15 mouse cellular contexts compared by ENCODE assay signal in the genomic region with DNA sequence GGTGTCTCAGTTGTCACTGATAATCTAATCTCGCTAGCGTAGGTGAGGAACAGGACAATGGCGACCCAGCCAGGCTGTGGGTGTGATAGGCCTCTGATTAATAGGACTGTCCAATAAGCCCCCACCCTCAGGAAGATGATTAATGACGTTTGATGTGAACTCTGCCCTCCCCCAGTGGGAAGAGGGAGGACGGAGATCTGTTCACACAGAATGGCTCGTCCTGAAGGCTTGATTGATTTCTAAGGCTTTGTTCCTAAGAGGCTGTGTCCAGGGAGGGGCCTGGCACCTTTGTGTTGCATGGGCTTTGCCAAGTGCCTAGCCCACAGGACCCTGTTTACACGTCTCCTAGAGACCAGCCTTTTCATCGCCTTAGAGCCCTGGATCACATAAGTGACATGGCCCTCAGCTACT. TPM values are rescaled to one million over a fixed set of nuclear protein-coding genes. Genes with fewer than 3 reads are reported as not detected.
DNase-seq lines count a peak whose midpoint lies in the region; ATAC-seq and TF ChIP-seq lines count a peak whose summit lies in the region.
"Had no signal": no experiment of that assay in that cellular context is flagged by ENCODE, and none has a peak within 500 bp of the region (broad histone marks: within the 10 kb centered on the region; RNA-seq: fewer than 3 reads in every experiment).

No protein-coding gene starts in this region.

- no peak for TF ChIP-seq POLR2A in cerebellum, adult 2 months (IDR thresholded peaks at IDR 0.05; ENCODE audit: borderline replicate concordance, insufficient read depth, low read length)

- no peak for TF ChIP-seq CTCF in forebrain, postnatal 0 days (IDR thresholded peaks at IDR 0.05; ENCODE audit: low read depth)
- no peak for TF ChIP-seq CTCF in cerebellum, adult 2 months (IDR thresholded peaks at IDR 0.05; ENCODE audit: borderline replicate concordance, insufficient read depth, low read depth, low read length)

- no peak overlapping the region for H3K4me2 ChIP-seq in forebrain, embryonic 12.5 days
- no peak overlapping the region for H3K4me2 ChIP-seq in forebrain, embryonic 11.5 days (ENCODE audit: low read depth, low read length, severe bottlenecking)
- H3K4me2 ChIP-seq in forebrain, postnatal 0 days (ENCODE audit: low read depth) = no peak overlapping the region
- no peak overlapping the region for H3K4me2 ChIP-seq in neural tube, embryonic 13.5 days
- H3K4me2 ChIP-seq: embryonic facial prominence, embryonic 12.5 days had no signal

- no peaks in the 10 kb centered on the region for H3K36me3 ChIP-seq in forebrain, embryonic 12.5 days (replicated peaks)
- no peaks in the 10 kb centered on the region for H3K36me3 ChIP-seq in forebrain, embryonic 11.5 days (ENCODE audit: control insufficient read depth, insufficient read depth, low read length)
- no peaks in the 10 kb centered on the region for H3K36me3 ChIP-seq in forebrain, postnatal 0 days (ENCODE audit: insufficient read depth)
- no peaks in the 10 kb centered on the region for H3K36me3 ChIP-seq in neural tube, embryonic 13.5 days
- H3K36me3 ChIP-seq: embryonic facial prominence, embryonic 12.5 days; G1E had no signal

- 0 out of 2 replicates have a peak, but pooled peaks have one; percentile 30 for ATAC-seq in forebrain, embryonic 12.5 days (ENCODE audit: low FRiP score)
- ATAC-seq in forebrain, embryonic 11.5 days (replicated peaks; ENCODE audit: low FRiP score) = no peak
- ATAC-seq in forebrain, postnatal 0 days = 0 out of 2 replicates have a peak, but pooled peaks have one; percentile 16
- peak; percentile 84 for ATAC-seq in neural tube, embryonic 13.5 days (ENCODE audit: low read depth)
- ATAC-seq: activated CD4-positive, CD25-positive, alpha-beta regulatory T cell, adult 4 months had no signal

- H3K27me3 ChIP-seq in forebrain, embryonic 12.5 days = no peaks in the 10 kb centered on the region; the same call in 1 of the 2 replicates
- H3K27me3 ChIP-seq in forebrain, embryonic 11.5 days (ENCODE audit: control insufficient read depth, insufficient read depth, low read length) = no peaks in the 10 kb centered on the region
- H3K27me3 ChIP-seq in forebrain, postnatal 0 days (ENCODE audit: insufficient read depth, low read length) = no peaks in the 10 kb centered on the region
- no peaks in the 10 kb centered on the region for H3K27me3 ChIP-seq in neural tube, embryonic 13.5 days
- H3K27me3 ChIP-seq in cerebellum, adult 2 months (ENCODE audit: control insufficient read depth, insufficient read depth, low read length) = no peaks in the 10 kb centered on the region
- H3K27me3 ChIP-seq: embryonic facial prominence, embryonic 12.5 days had no signal

- H3K4me3 ChIP-seq in forebrain, embryonic 12.5 days (replicated peaks) = no peak overlapping the region
- H3K4me3 ChIP-seq in forebrain, embryonic 11.5 days (ENCODE audit: low read depth, low read length) = no peak overlapping the region
- H3K4me3 ChIP-seq in forebrain, postnatal 0 days (ENCODE audit: low read depth, low read length) = no peak overlapping the region
- H3K4me3 ChIP-seq in neural tube, embryonic 13.5 days = no peak overlapping the region
- H3K4me3 ChIP-seq in cerebellum, adult 2 months (replicated peaks; ENCODE audit: insufficient read depth, low read depth, low read length) = no peak overlapping the region
- H3K4me3 ChIP-seq: embryonic facial prominence, embryonic 12.5 days had no signal

- peaks cover 44% of the 10 kb centered on the region for H3K4me1 ChIP-seq in forebrain, embryonic 12.5 days
- H3K4me1 ChIP-seq in forebrain, embryonic 11.5 days (replicated peaks; ENCODE audit: control insufficient read depth, insufficient read depth, low read length) = peaks cover 13% of the 10 kb centered on the region; the same call in 1 of the 2 replicates
- H3K4me1 ChIP-seq in forebrain, postnatal 0 days (ENCODE audit: insufficient read depth) = peaks cover 7% of the 10 kb centered on the region
- H3K4me1 ChIP-seq in neural tube, embryonic 13.5 days (replicated peaks) = peaks cover 64% of the 10 kb centered on the region
- no peaks in the 10 kb centered on the region; the same call in 1 of the 2 replicates for H3K4me1 ChIP-seq in cerebellum, adult 2 months (ENCODE audit: control insufficient read depth, insufficient read depth, low read length)

- 27% methylated on average over 8 of the region's 8 CpGs for WGBS in forebrain, embryonic 12.5 days
- WGBS in forebrain, embryonic 11.5 days = 35% methylated on average over 8 of the region's 8 CpGs
- 37% methylated on average over 8 of the region's 8 CpGs for WGBS in forebrain, postnatal 0 days
- 12% methylated on average over 8 of the region's 8 CpGs for WGBS in neural tube, embryonic 13.5 days
- 72% methylated on average over 8 of the region's 8 CpGs for WGBS in cerebellum, adult 2 months

- H3K27ac ChIP-seq in forebrain, embryonic 12.5 days = no peak overlapping the region
- no peak overlapping the region for H3K27ac ChIP-seq in forebrain, embryonic 11.5 days (ENCODE audit: low read depth, low read length)
- H3K27ac ChIP-seq in forebrain, postnatal 0 days (ENCODE audit: low read depth, low read length) = no peak overlapping the region
- peak overlapping the region; percentile 74 for H3K27ac ChIP-seq in neural tube, embryonic 13.5 days (replicated peaks)
- no peak overlapping the region for H3K27ac ChIP-seq in cerebellum, adult 2 months (ENCODE audit: insufficient read depth, low read length)
- H3K27ac ChIP-seq: embryonic facial prominence, embryonic 12.5 days; liver, embryonic 14.5 days had no signal

- no peaks in the 10 kb centered on the region for H3K9me3 ChIP-seq in forebrain, embryonic 12.5 days
- H3K9me3 ChIP-seq in forebrain, embryonic 11.5 days (ENCODE audit: control insufficient read depth, low read length) = no peaks in the 10 kb centered on the region
- H3K9me3 ChIP-seq in forebrain, postnatal 0 days (ENCODE audit: low read length) = no peaks in the 10 kb centered on the region
- no peaks in the 10 kb centered on the region for H3K9me3 ChIP-seq in neural tube, embryonic 13.5 days
- H3K9me3 ChIP-seq: embryonic facial prominence, embryonic 12.5 days; G1E had no signal

- H3K9ac ChIP-seq in forebrain, embryonic 12.5 days = no peak overlapping the region
- no peak overlapping the region for H3K9ac ChIP-seq in forebrain, embryonic 11.5 days (ENCODE audit: low read length)
- H3K9ac ChIP-seq in forebrain, postnatal 0 days = no peak overlapping the region
- H3K9ac ChIP-seq in neural tube, embryonic 13.5 days = no peak overlapping the region
- H3K9ac ChIP-seq: embryonic facial prominence, embryonic 12.5 days; liver, embryonic 14.5 days had no signal

- no peak for DNase-seq in forebrain, embryonic 11.5 days (ENCODE audit: low spot score)
- no peak for DNase-seq in forebrain, postnatal 0 days
- peak; percentile 24 to 67 for DNase-seq in kidney, postnatal 36 days
- no peak for DNase-seq in cerebellum, adult 2 months
- no peak for DNase-seq in gastrocnemius, adult 18-20 months (ENCODE audit: low spot score)
- DNase-seq in layer of hippocampus, adult 9-10 months (ENCODE audit: low spot score) = no peak

RNA-seq across cellular contexts. Expression of gene Ccdc182, which starts 13.4 kb away (rescaled TPM):
- 0.38 and 0.42 TPM in 2 replicates for polyA plus RNA-seq in forebrain, embryonic 12.5 days (2016; fragmentation: Nextera tagmentation; extraction: Ambion mirVana)
- polyA plus RNA-seq in forebrain, embryonic 11.5 days (2014; fragmentation: Nextera tagmentation; extraction: Ambion mirVana) = 0.23 and 0.94 TPM in 2 replicates
- not detected in 2 replicates for total RNA-seq in forebrain, postnatal 0 days (2014; rRNA removed)
- polyA plus RNA-seq in forebrain, postnatal 0 days (2015; fragmentation: Nextera tagmentation; extraction: Ambion mirVana) = not detected in 2 replicates
- polyA plus RNA-seq in neural tube, embryonic 13.5 days (2015; fragmentation: Nextera tagmentation; extraction: Ambion mirVana) = 3.1 and 4.1 TPM in 2 replicates
- polyA plus RNA-seq in cerebellum, adult 2 months (2012; rRNA removed) = 0.23 TPM in 1 of 2 replicates, not detected in the other
- total RNA-seq in gastrocnemius, adult 18-20 months (2021) = not detected
- total RNA-seq: G1E; gastrocnemius, adult 8-10 months; left cerebral cortex, postnatal 10 days had no signal
- polyA plus RNA-seq: activated CD4-positive, CD25-positive, alpha-beta regulatory T cell, adult 4 months; G1E; heart, embryonic 16.5 days; liver, embryonic 14.5 days had no signal

Comparison
In these comparisons a context has a peak if more than half of its experiments do, and no peak if none do; other contexts are left out.
1. DNase-seq: peak in kidney, postnatal 36 days (2 of 2); none in forebrain, embryonic 11.5 days (single experiment), forebrain, postnatal 0 days (single experiment), cerebellum, adult 2 months (0 of 2), gastrocnemius, adult 18-20 months (single experiment) and layer of hippocampus, adult 9-10 months (single experiment).